Mouse (Mus musculus) cerebellum, postnatal 36 days (tissue): Measurements from ENCODE around the gene Arntl.

Source experiments
- DNase-seq, 2 experiments: peaks; one replicate each; pipeline ENCODE4 v3.0.0; 2021 to 2022; ENCODE audit warnings: mixed read lengths in 2 of 2

Arntl gene

DNA sequence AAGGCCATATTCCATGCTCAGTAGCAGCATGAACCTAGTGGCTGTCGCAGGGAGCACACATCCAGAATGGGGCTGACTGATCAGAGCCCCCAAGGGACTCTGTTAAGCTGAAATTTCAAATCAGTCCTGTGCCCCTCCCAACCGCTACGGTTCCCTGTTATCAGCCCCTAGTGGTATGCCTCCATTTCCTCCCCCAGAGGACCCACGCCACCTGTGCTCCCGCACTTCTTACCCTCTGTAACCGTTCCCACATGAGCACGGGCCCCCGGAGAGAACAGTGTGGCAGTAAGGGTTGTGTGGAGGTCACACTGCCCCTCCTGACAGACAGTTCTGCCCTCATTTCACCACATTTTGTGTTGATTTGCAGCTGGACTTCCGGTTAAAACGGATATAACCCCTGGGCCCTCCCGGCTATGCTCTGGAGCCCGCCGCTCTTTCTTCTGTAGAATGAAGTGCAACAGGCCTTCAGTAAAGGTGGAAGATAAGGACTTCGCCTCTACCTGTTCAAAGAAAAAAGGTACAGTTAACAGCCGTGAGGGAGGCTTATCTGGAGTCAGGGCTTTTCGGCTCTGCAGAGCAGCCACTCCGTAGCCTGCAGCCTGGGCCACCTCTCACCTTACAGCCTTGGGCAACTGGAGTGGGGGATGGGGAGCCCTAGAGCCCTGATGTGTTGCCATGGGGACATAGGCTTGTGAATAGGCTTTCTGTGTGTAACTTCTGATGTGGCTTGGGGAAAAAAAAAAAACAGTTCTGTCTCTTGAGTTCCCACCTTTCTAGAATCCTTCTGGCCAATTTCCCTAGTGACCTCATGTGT lies 88.0 kb downstream of the Arntl start:
- DNase-seq = no peak

DNA sequence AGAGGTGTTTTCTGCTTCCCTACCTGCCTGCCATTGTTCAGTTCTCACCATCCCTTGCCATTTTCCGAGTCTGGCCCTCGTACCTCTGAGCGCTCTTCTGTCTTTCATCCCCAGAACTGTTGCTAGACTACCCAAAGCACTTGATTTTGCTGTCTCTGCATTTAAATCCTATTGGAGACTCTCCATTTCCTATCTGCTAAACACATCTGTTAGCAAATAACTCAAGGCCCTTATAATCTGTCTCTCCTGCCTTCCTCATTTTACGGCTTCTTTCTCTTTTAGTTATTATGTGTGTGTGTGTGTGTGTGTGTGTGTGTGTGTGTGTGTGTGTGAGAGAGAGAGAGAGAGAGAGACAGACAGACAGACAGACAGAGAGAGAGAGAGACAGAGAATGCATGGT lies 90.5 kb downstream of the Arntl start:
- no peak for DNase-seq

DNA sequence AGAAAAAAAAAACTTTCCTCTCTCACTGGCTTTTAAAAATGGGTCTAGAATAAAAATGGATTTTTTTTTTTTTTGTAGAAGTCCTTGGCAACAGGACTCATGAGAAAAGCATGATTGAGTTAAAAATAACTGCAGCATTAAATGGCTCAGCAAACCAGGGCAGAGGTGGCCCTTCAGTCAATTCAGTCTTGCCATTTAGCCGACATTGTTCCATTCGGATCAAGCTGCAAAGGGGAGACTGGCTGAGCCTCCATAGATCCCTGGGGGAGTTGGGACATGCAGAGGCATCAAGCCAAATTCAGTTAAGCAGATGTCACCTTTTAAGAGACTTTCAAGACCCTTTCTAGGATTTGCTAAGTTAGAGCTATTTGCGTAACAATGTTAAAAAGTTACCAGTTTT lies 102.9 kb downstream of the Arntl start:
- no peak for DNase-seq

DNA sequence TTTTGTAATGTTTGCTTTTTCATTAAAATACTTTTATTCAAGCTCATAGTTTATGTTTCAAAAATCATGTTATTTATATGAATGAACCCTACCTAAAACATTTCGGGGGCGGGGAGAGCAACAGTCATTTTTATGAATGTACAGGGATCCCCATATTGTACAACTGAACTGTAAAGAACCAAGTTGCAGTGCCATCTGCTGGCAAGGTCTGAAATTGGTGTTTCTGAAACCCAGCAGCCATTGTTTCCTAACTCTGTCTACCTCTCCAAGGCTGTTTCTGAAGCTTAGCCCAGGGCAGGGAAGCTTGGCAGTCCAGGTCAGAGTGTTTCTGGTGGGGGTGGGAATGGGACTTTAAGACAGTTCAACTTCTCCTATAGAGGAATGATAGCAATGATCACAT lies 104.5 kb downstream of the Arntl start:
- DNase-seq = peak; percentile 70 to 79

DNA sequence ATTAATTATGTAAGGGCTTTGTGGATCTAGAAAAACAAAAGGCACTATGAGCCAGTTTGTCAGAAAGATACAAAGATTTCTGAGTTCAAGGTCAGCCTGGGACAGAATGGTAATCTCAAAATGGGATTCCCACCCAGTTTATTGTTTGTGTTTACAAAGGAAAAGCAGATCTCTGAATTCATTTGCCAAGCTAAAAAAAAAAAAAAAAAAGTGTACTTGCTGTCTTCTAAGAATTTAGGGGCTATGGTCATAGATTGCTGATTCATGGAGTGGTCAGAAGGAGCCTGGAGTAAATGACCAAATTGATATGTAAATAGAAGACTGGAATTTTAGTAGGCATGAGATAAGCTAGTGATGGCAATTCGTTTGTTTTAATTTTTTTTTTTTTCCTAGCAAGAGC lies 112.9 kb downstream of the Arntl start:
- DNase-seq = no peak

DNA sequence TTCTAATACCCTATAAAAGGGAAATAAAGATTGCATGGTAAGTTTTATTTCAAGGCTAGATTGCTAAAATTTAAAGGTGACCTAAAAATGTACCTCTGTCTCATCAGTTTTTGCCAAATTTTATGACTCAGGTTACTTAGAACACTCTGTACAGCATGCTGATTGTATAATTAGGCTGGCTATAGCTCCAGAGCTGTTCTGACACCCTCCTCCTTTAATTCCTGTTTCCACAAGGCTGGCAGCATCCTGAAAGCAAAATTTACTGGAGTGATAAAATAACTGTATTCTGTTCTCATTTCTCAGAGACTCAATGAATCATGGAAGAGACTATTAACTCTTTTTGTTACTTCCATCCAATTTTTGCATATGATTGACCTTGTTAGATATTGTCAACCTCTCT lies 126.8 kb downstream of the Arntl start:
- DNase-seq = no peak

DNA sequence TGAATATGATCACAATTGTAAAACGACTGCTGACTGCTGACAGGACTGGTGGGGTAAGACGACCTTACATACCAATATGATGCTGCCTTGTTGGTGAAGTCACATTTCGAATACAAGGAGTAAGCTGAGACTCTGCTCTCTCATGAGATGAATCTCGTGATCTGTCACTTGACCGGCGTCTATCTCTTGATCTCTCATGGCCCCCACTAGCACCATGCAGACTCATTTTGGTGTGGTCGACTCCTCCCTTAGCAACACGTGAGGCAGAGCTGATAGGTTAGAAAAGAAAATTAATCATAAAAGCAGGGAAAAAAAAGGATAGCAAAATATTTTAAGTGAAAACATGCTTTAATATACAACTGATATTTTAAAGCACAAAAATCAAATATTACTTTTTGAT lies 128.0 kb downstream of the Arntl start:
- no peak for DNase-seq

DNA sequence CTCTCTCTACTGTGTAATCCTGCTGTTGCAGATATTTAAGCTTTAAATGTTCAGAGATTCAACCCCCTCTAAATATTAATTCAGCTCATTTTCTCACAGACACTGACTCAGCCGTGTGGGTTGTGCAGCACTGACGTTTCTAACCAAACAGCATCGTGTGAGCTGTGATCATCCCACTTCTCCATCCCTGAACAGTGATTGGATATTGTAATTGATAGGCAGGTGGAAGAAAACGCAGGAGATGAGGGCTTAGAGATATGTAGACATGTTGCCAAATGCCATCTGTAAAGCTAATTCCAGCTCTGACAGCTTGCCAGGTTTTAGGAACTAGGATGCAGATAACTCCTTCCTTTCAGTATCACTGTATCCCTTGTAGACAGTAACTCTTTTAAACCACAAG lies 140.0 kb downstream of the Arntl start:
- DNase-seq = peak; percentile 60 to 83

DNA sequence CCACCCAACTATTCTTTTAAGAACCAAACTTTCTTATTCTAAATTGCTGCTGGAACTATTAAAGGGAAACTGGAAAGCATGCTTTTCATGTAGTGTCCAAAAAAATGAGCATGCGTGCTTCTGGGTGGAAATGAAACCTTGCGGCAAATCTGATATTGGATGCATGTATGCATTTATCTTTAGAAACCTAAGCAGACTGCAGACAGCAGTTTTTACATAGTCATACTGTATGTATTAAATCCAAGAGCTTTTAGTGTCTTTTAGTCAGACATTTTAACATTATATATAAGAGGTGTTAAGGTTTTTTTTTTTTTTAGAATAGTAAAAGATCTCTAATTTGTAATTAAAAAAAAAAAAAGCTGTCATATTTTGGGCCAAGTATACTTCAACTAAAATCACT lies 140.4 kb downstream of the Arntl start:
- DNase-seq = no peak

DNA sequence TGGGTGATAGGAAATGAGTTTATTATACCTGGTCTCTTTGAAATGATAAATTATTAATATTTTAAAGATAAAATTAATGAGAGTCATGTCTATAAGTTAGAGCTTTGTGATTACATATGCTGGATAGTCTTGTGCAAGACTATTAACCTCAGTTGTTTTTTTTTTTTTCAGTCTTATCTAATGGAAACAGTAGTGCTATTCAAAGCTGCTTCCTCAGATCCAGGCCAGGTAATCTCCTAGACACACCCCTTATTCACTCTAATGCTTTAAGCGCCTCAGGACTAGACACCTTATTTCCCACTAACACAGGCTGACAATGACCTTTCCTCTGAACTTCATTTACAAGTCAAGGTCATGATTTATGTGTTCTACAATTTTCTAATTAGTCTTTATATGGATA lies 141.8 kb downstream of the Arntl start:
- no peak for DNase-seq
